Mouse (Mus musculus) layer of hippocampus, adult 2 months (tissue): ENCODE results near the gene Olfr794. TPM values are rescaled to one million over a fixed set of nuclear protein-coding genes. Genes with fewer than 3 reads are reported as not detected.

Experiments
- DNase-seq, 2 experiments: peaks; one replicate each; pipeline ENCODE4 v3.0.0; 2022; ENCODE audit warnings: low spot score in 2 of 2
- H3K27ac ChIP-seq: fragments of 200-600 bp; 2 replicates; pipeline ENCODE4 v1.8.1; 2022
- H3K4me3 ChIP-seq: fragments of 200-600 bp; 2 replicates; pipeline ENCODE4 v1.8.1; 2022; ENCODE audit warnings: mild to moderate bottlenecking
- CTCF ChIP-seq: fragments of 200-600 bp; conservative IDR thresholded peaks from 2 replicates; pipeline ENCODE4 v1.8.1; 2022; ENCODE audit warnings: antibody characterized with exemption, mild to moderate bottlenecking, moderate library complexity
- long read RNA-seq, 2 experiments: library from polyadenylated mRNA; stranded (forward); transcript quantifications; one replicate each; pipeline ENCODE4 v2.0.0; 2021; ENCODE audit warnings: borderline mapping rate in 2 of 2
- microRNA-seq, 2 experiments: library from miRNA; unstranded; fragments of <30 nt; microRNA quantifications; one replicate each; pipeline ENCODE4 v1.2.0; 2021
- total RNA-seq, 2 experiments: library from RNA; stranded (reverse); gene quantifications; 2 replicates each; pipeline ENCODE4 v1.2.3; 2021

Olfr794 gene
- total RNA-seq, result not detected
- long read RNA-seq, experiment 1, result 0 reads
- long read RNA-seq, experiment 2, result 0 reads

GRCm38 (mm10) chr10:129567355-129567754, at the start of gene Olfr794:
Olfr794 (plus strand) TSS chr10:129567655.
- H3K27ac ChIP-seq, result no peak within 1 kb of the TSS
- no peak for TF ChIP-seq CTCF
- no peak for DNase-seq

GRCm38 (mm10) chr10:129521492-129521891, 46.0 kb upstream of the Olfr794 start, which contains the start of gene Olfr791:
Olfr791 (plus strand) TSS chr10:129521792.
- no peak for TF ChIP-seq CTCF
- H3K27ac ChIP-seq, result no peak within 1 kb of the TSS
- no peak within 1 kb of the TSS for H3K4me3 ChIP-seq
- DNase-seq, result no peak

More at GRCm38 (mm10) chr10:129567355-129567754, at the start of gene Olfr794:
- no peak within 1 kb of the TSS for H3K4me3 ChIP-seq

GRCm38 (mm10) chr10:129538862-129539261, 28.6 kb upstream of the Olfr794 start, which contains the start of gene Olfr792:
Olfr792 (plus strand) TSS chr10:129539162.
- Histone ChIP-seq H3K27ac (no peak within 1 kb of the TSS), H3K4me3 (no peak within 1 kb of the TSS)
- TF ChIP-seq CTCF, result no peak
- DNase-seq, result no peak

DNA sequence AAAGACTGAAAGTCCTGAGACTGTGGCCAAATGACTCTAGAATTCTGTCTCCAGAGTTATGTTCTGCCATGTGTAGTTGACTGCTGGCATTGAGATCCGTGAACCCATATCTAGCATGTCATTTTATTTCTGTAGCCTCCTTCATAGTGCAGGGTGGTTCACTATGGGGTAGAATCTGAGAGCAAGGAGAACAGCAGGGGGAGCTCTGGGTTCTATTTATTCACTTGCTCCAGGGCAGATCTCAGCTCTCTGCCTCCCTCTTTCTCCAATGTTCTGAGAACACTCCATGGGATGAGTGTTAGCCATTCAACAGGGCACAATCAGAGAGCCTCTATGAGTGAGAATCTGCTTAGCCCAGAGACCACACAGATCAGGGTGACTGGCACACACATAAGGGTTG, 18.1 kb upstream of the Olfr794 start:
- Histone ChIP-seq H3K4me3 (no peak overlapping the region), H3K27ac (no peak overlapping the region)
- DNase-seq, result peak; percentile 3 to 21
- peak; percentile 61 for TF ChIP-seq CTCF

DNA sequence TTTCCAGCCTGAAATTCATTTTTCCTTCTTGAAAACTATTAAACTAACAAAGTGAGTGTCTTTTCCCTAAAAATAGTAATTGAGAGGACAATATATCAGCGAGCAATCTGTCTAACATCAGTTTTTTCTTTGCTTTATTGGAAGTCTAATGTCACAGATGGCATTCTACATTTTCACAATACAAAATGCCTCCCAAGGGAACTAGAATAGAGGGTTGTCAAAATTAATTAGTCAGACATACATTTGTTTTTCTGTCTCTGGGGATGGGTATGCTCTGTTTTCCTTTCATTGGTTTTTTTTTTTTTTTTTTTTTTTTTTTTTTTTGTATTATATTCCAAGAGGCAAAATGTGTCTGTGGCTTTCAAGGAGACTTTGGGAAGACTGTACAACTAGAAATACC, 9.6 kb downstream of the Olfr794 start:
- no peak for TF ChIP-seq CTCF
- Histone ChIP-seq H3K27ac (no peak overlapping the region), H3K4me3 (no peak overlapping the region)
- no peak for DNase-seq

DNA sequence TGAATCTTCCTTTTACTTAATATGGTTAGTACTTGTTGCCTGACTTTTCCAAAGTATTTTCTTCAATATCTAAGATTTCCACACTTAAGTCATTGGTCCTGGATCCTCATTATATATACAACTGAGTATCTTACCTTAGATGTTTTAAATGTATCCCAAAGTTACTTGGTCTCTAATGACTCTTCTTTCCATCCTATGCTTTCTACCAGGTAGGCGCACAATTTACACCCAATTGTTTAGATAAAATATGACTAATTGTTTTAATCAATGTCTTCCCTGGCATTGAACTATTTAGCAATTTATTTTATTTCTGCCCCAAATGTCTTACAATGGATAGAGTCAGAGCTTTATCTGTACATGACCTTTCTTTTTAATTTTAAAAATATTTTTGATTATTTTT, 45.0 kb downstream of the Olfr794 start, which contains the start of gene Olfr796:
Olfr796 (minus strand) TSS at position 101 of the 400 bp plus-strand sequence.
- no peak within 1 kb of the TSS for H3K4me3 ChIP-seq
- no peak within 1 kb of the TSS for H3K27ac ChIP-seq
- no peak for TF ChIP-seq CTCF
- no peak for DNase-seq

- TF ChIP-seq CTCF, result no peak
- H3K27ac ChIP-seq, result no peak overlapping the region
Observed at GRCm38 (mm10) chr10:129621724-129622123, 54.3 kb downstream of the Olfr794 start.

More at GRCm38 (mm10) chr10:129621724-129622123, 54.3 kb downstream of the Olfr794 start:
- H3K4me3 ChIP-seq, result no peak overlapping the region
- no peak for DNase-seq

Small RNA genes lying within 50 kb of the gene (microRNA-seq; reads per million reads assigned to microRNA genes)
- gene Gm23252, result 0 reads per million in 2 experiments

Other genes with a start within 250 kb of the Olfr794 start
- gene Olfr780, start 249.5 kb upstream of the Olfr794 start, total RNA-seq, result not detected
- not detected for gene Olfr781, start 238.8 kb upstream of the Olfr794 start, total RNA-seq
- gene Olfr782, start 218.8 kb upstream of the Olfr794 start, total RNA-seq, result not detected
- under 1 TPM; 0.10 to 0.18 TPM for gene Olfr784, start 183.6 kb upstream of the Olfr794 start, total RNA-seq
- gene Olfr785, start 162.2 kb upstream of the Olfr794 start, total RNA-seq, result not detected
- gene Olfr786, start 140.3 kb upstream of the Olfr794 start, total RNA-seq, result not detected
- gene Olfr787, start 105.8 kb upstream of the Olfr794 start, total RNA-seq, result not detected
- gene Olfr788, start 96.7 kb upstream of the Olfr794 start, total RNA-seq, result not detected
- gene Olfr789, start 82.9 kb upstream of the Olfr794 start, total RNA-seq, result not detected
- gene Olfr790, start 69.2 kb upstream of the Olfr794 start, total RNA-seq, result not detected
- gene Olfr791, start 45.9 kb upstream of the Olfr794 start, total RNA-seq, result not detected
- not detected for gene Olfr792, start 28.5 kb upstream of the Olfr794 start, total RNA-seq
- gene Olfr796, start 44.9 kb downstream of the Olfr794 start, total RNA-seq, result not detected
- gene Olfr798, start 60.3 kb downstream of the Olfr794 start, total RNA-seq, result not detected
- not detected for gene Olfr799, start 69.8 kb downstream of the Olfr794 start, total RNA-seq
- not detected for gene Olfr800, start 90.0 kb downstream of the Olfr794 start, total RNA-seq
- gene Olfr801, start 106.2 kb downstream of the Olfr794 start, total RNA-seq, result not detected
- not detected for gene Olfr802, start 120.5 kb downstream of the Olfr794 start, total RNA-seq
- not detected for gene Olfr803, start 126.6 kb downstream of the Olfr794 start, total RNA-seq
- gene Olfr804, start 135.6 kb downstream of the Olfr794 start, total RNA-seq, result not detected
- gene Olfr805, start 161.7 kb downstream of the Olfr794 start, total RNA-seq, result not detected
- not detected for gene Olfr806, start 174.3 kb downstream of the Olfr794 start, total RNA-seq
- gene Olfr807, start 190.1 kb downstream of the Olfr794 start, total RNA-seq, result not detected
- not detected for gene Olfr808, start 197.8 kb downstream of the Olfr794 start, total RNA-seq
- gene Olfr809, start 207.0 kb downstream of the Olfr794 start, total RNA-seq, result not detected
- not detected for gene Olfr810, start 227.3 kb downstream of the Olfr794 start, total RNA-seq
- gene Olfr811, start 236.7 kb downstream of the Olfr794 start, total RNA-seq, result not detected